Mouse (Mus musculus) E14TG2a.4 (cell line): ENCODE data around the gene Prss2.
"Not testable (repeated sequence)": the region's sequence is repeated elsewhere in the genome, so short reads cannot be mapped to it uniquely, and the experiment has no call there.

Source experiments
- H3K27me3 ChIP-seq: 2 replicates; pipeline ENCODE4 v1.6.1; 2014; ENCODE audit warnings: low read length, control low read depth; ENCODE audit not compliant: insufficient read depth
- H3K36me3 ChIP-seq: 2 replicates; pipeline ENCODE4 v1.6.1; 2014; ENCODE audit warnings: low read length, control low read depth; ENCODE audit not compliant: insufficient read depth
- H3K4me1 ChIP-seq: replicated peaks from 2 replicates; pipeline ENCODE4 v1.6.1; 2014; ENCODE audit warnings: low read depth, low read length, control low read depth
- H3K4me3 ChIP-seq: replicated peaks from 2 replicates; pipeline ENCODE4 v1.5.1; 2014; ENCODE audit warnings: mild to moderate bottlenecking, low read length
- H3K9me3 ChIP-seq: 2 replicates; pipeline ENCODE4 v1.6.1; 2014; ENCODE audit warnings: low read length, control low read depth
- CTCF ChIP-seq: conservative IDR thresholded peaks from 2 replicates; pipeline ENCODE4 v1.5.1; 2014; ENCODE audit warnings: low read length
- NANOG ChIP-seq: IDR thresholded peaks from 2 replicates; pipeline ENCODE4 v1.6.1; 2014; ENCODE audit warnings: borderline replicate concordance, low read length, mixed read lengths
- POU5F1 ChIP-seq: IDR thresholded peaks from 2 replicates; pipeline ENCODE4 v1.6.1; 2014; ENCODE audit warnings: low read length, borderline replicate concordance

The Prss2 gene

DNA sequence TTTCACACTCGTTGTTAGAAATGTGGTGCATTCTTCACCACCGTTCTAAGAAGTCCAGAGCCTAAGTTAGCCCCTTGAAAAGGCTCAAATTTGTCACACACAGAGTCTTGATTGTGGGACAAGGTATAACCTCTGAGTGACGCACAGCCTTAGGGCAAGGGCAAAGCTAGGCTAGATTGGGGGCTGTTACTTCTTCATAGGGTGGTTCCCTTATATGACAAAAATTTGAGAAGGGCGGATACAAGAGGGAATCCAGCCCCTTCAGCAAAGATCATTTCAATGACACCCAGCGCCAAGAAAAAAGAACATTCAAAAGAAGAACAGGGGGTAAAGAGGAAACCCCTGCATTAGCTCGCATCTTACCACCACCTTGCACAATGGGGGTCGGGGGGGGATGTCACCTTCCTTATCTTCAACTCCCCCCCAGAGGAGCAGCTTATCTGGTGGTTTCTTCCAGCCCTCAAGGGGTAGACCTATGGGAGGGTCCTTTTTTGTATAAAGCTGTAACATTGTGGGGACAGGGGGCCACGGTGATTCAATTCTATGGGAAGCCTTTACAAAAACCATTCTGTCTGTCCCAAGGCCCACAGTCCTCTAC is 11.2 kb downstream of the Prss2 start:
- no peaks in the 10 kb centered on the region for H3K4me1 ChIP-seq
- TF ChIP-seq CTCF, result no peak
- peaks cover 16% of the 10 kb centered on the region for H3K27me3 ChIP-seq
- H3K4me3 ChIP-seq, result no peak overlapping the region
- H3K9me3 ChIP-seq, result no peaks in the 10 kb centered on the region
- H3K36me3 ChIP-seq, result no peaks in the 10 kb centered on the region

DNA sequence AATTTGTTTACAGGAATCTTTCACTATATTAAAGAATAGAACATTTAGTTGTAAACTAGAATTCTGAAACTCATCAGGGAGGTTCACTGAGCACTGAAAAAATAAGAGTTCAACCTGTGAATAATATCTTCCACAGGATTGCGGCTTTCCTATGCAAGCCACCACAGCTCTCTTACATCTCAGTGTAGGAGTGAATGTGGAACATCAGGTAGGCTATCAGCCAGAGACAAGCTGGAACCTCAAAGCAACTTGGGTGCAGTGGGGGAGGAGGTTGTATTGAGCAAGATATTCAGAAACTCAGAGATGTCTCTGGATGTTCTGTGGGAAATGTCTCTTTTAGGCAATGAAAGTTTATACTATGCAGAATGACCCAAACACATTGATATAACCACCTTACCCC is 15.8 kb downstream of the Prss2 start:
- Histone ChIP-seq H3K4me3 (no peak overlapping the region), H3K9me3 (no peaks in the 10 kb centered on the region), H3K4me1 (no peaks in the 10 kb centered on the region), H3K27me3 (peaks cover 26% of the 10 kb centered on the region), H3K36me3 (no peaks in the 10 kb centered on the region)
- TF ChIP-seq POU5F1, result no peak
- no peak for TF ChIP-seq CTCF
- no peak for TF ChIP-seq NANOG

DNA sequence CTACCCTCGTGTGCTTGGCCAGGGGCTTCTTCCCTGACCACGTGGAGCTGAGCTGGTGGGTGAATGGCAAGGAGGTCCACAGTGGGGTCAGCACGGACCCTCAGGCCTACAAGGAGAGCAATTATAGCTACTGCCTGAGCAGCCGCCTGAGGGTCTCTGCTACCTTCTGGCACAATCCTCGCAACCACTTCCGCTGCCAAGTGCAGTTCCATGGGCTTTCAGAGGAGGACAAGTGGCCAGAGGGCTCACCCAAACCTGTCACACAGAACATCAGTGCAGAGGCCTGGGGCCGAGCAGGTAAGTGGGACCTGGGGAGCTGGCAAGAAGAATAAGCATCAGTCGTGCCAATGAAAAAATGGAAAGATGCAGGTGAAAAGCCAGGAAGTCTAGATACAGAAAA is 16.7 kb downstream of the Prss2 start:
- H3K4me1 ChIP-seq, H3K9me3 ChIP-seq, H3K36me3 ChIP-seq, H3K4me3 ChIP-seq: not testable (repeated sequence)
- H3K27me3 ChIP-seq, result peaks cover 36% of the 10 kb centered on the region

GRCm38 (mm10) chr6:41540746-41541145 is 19.2 kb downstream of the Prss2 start:
- Histone ChIP-seq H3K4me3 (no peak overlapping the region), H3K9me3 (no peaks in the 10 kb centered on the region), H3K27me3 (peaks cover 42% of the 10 kb centered on the region), H3K36me3 (no peaks in the 10 kb centered on the region), H3K4me1 (peaks cover 13% of the 10 kb centered on the region)
- TF ChIP-seq CTCF (no peak), NANOG (no peak), POU5F1 (no peak)

DNA sequence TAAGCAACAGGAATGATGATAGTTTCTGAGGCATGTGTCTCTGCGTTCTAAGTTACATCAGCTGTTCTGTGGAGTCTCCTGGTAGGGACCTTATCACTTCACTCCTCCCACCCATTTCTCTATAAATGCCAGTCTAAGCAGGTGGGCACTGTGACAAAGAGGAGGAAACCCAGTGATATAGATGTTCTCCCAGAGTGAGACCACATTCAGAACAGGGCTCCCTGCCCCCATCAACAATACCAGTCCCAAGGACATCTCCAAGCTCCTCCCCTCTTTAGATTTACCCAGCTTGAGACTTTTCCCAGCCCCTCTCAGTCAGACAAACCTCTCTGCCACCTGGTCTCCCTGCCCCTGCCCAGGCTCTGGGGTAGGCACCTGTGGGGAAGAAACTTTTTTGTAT is 20.2 kb downstream of the Prss2 start:
- Histone ChIP-seq H3K27me3 (peaks cover 42% of the 10 kb centered on the region), H3K36me3 (no peaks in the 10 kb centered on the region), H3K4me1 (peaks cover 13% of the 10 kb centered on the region), H3K4me3 (no peak overlapping the region), H3K9me3 (no peaks in the 10 kb centered on the region)
- no peak for TF ChIP-seq POU5F1
- TF ChIP-seq CTCF, result no peak
- no peak for TF ChIP-seq NANOG

- Histone ChIP-seq H3K9me3 (no peaks in the 10 kb centered on the region), H3K4me3 (peak overlapping the region; percentile 60), H3K27me3 (peaks cover 42% of the 10 kb centered on the region), H3K4me1 (peaks cover 13% of the 10 kb centered on the region), H3K36me3 (no peaks in the 10 kb centered on the region)
- TF ChIP-seq CTCF (no peak), NANOG (no peak), POU5F1 (no peak)
Measured at GRCm38 (mm10) chr6:41542983-41543382, 21.4 kb downstream of the Prss2 start.

DNA sequence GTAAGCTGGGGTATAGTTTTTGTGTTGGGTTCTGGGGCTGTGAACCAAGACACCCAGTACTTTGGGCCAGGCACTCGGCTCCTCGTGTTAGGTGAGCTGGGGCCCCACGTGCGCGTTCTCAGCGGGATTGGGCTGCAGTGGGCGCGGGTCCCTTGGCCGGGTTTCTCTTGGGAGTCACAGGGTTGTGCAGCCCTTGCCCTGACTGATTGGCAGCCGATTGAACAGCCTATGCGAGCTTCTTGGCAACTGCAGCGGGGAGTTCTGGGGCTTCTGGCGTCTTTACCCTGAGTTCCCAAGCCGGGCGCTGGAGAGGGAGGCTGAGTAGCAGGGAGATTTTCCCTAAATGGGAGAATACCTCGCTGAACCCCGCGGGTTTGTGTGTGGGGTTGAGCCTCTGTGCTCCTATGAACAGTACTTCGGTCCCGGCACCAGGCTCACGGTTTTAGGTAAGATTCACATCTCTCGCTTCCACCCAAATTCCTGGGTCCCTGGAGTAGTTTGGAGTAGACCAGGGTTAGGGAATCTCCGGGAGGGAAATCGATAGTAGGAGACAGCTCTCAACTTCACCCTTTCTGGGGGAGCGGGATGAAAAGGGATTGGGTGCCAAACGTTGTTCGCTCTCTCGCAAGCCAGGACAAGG is 21.9 kb downstream of the Prss2 start:
- TF ChIP-seq NANOG, result no peak
- no peak for TF ChIP-seq CTCF
- no peak for TF ChIP-seq POU5F1
- Histone ChIP-seq H3K36me3 (no peaks in the 10 kb centered on the region), H3K4me1 (peaks cover 13% of the 10 kb centered on the region), H3K4me3 (peak overlapping the region; percentile 60), H3K27me3 (peaks cover 42% of the 10 kb centered on the region), H3K9me3 (no peaks in the 10 kb centered on the region)

DNA sequence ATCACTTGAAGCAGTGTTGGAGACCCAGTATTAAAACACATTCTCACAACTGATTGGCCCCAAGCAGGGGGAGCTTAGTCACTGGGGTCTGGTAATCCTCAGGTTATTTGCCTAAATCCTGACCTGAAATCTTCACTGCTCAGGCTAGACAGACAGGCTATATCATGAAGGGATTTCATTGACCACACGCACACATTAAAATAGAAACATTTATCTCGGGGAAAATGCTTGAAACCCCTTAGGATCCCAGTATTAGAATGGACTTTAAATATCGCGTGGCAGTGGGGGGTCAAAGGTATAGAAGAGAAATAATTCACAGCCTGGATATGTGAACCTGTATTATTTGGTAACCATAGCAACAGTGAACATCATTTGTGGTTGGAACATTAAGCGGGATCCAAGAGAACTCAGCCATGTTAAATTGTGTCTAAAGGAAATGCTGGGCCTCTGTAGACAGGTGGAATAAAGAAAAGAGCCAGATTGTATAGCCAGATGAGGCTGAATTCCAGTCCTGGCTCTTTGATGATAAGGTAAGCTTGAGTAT is 22.9 kb downstream of the Prss2 start:
- peaks cover 13% of the 10 kb centered on the region for H3K4me1 ChIP-seq
- no peaks in the 10 kb centered on the region for H3K36me3 ChIP-seq
- peaks cover 42% of the 10 kb centered on the region for H3K27me3 ChIP-seq
- no peaks in the 10 kb centered on the region for H3K9me3 ChIP-seq
- no peak overlapping the region for H3K4me3 ChIP-seq
- TF ChIP-seq CTCF (no peak), NANOG (no peak), POU5F1 (no peak)

DNA sequence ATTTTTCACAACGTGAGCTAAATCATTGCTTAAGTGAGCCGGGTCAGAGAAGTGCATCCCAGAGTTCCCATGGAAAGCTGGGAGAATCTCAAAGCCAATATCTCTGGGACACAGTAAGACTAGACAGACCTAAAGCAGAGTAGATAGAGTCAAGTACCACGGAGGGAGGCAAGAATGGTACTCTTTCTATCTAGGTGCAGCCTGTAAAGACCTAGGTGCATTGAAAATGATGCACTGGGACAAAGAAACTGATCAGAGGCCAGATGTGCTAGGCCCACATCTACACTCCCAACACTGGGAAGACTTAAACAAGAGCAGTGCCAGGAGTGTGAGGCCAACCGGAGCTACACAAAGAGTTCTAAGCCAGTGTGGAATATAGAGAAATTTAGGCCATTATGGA is 23.7 kb downstream of the Prss2 start:
- Histone ChIP-seq H3K36me3 (no peaks in the 10 kb centered on the region), H3K27me3 (peaks cover 42% of the 10 kb centered on the region), H3K9me3 (no peaks in the 10 kb centered on the region), H3K4me1 (peaks cover 13% of the 10 kb centered on the region), H3K4me3 (no peak overlapping the region)
- TF ChIP-seq CTCF, result no peak
- no peak for TF ChIP-seq NANOG
- TF ChIP-seq POU5F1, result no peak
